Mouse (Mus musculus) cerebellum, postnatal 25 days (tissue): ENCODE data around the gene Lyrm9.

Experiments
- DNase-seq, 2 experiments: peaks; one replicate each; pipeline ENCODE4 v3.0.0; 2021; ENCODE audit warnings: mixed read lengths in 2 of 2

The Lyrm9 gene

DNA sequence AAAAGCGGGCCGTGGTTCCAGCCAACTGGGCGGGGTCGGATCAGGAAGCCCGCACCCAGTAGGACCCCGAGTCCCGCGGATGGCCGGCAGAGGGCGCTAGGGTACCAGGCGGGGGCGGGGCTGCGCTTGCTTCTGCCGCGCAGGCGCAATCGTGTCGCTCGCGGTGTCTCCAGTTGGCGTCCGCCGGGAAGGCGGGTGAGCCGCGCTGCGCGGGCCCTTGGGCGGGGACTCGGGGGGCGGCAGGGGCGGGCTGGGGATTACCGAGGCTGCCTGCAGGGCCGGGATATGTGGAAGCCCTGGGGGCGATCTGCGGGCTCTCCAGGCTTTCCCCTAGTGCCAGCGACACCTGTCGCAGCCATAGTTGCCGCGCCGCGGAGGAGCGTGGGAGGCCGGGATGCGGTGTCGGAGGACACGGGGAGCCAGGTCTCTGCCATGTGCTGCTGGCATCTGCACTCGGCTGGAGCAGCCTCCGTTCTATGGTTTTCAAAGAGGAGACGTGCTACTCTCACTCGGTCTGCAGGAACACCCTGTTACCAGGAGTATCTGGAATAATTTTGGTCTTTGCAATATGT is at the start of gene Lyrm9:
Gene Lyrm9, plus strand, starts transcription at position 143 of the 572 bp plus-strand sequence.
- DNase-seq: peak; percentile 99

DNA sequence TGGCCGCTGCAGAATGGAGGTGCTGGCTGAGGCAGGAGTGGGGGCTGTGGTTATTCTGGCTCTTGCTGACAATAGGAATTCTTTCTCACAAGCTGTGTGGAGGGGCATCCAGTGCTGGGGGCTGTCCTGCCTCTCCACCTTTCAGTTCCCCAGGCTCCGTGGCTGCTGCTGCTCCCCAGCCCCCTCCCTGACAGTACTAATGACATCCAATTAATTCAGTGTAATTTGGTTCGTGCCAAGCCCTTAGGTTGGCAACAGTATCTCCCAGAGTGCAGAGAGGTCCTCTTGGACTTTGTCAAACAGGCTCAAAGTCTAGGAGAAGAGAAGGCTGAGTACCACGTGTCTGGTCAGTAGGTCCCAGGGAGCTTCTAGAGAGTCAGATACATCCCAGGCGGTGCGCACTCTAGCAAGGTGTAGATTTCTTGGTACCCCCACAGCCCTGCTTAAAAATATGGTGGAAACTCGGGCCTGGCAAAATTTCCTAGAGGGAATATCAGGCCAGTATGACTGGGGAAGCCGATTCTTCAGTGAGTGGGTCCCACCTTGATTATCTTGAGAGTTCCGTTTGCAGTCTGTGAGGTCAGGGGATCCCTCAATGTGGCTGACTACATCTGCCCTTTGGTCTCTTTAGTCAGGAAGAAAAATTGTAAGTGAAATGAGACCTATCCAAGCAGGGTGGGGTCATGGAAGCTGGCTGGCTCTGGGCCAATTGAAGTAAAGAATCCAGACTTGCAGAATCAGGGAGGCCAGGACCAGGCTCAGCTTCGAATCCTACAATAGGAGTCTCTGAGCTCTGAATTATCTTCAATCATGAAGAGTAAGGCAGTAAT is 48.3 kb upstream of the Lyrm9 start:
- DNase-seq: no peak

DNA sequence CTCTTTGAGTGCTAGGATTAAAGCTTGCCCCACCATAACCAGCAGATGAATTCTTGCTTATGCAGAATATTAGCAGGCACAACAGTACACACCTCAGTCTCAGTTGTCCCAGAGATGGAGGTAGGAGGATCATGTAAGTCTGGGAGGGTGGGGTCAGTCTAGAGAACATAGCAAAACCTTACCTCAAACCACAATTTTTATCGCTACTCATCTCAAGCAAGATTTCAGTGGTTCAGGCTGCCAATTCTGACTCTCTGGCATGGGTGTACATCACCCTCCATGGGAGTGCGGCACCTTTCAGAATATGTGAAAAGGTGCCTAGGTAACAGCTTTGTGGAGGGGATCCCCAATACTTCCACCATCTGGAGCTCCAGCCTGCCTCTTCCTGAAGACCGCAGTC is 46.4 kb upstream of the Lyrm9 start:
- no peak for DNase-seq

DNA sequence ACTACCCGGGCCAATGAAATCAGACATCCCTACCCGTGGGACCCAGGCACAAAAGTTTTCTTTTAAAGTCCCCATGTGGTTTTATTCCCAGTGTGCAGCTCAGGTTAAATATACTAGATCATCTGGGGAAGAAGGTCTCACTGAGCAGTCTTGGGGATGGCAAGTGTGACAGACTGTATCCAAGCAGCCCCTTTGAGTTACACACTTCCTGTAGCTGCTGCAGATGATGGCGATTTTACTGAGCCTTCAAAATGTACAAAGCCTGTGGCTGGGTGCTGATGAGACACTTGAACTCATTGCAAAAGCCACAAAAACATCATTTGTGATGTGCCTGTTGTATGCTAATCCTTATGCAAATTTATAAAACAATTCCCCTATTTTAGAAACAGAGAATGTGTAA is 45.8 kb upstream of the Lyrm9 start:
- no peak for DNase-seq

DNA sequence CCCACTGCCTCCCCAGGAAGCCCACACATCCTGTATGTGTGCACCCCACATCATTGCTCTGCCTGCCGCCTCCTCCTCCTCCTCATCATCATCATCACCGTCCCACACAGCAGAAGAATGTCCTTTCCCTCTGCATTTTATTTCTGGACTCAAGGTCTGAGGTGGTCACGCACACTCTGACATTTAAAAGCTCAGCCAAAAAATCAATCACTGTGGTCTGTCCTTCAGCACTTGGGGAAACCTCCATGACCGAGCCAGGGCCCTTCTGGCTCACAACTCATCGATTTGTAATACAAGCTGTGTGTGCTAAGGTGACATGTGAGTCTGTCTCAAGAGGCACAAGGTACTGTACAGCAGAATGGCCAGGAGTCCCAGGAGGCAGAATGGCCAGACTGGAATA is 44.1 kb upstream of the Lyrm9 start:
- no peak for DNase-seq

DNA sequence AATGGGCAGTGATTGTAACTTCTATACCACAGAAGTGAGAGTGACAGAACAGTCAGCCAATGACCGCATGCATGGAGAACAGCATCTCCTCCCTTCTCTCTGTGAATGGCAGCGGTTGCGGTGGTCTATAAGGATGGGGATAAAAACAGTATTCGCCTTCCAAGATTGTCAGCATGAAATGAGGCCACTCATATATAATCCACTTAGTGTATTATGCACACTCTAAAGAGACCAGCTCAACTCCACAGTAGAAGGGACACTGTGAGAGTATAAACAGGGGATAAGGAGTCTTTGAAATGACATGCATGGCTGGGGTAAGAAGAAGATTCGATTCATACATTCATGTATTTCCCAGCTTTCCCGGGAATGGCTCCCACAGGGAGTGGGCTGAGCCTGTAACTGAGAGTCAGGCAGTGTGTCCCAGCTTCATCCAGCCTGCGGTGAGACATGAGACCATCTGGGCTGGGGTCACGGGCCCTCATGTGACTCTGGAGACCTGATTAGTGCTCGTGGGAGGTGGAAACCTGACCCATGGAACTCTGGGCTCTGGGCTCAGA is 43.5 kb upstream of the Lyrm9 start:
- no peak for DNase-seq

DNA sequence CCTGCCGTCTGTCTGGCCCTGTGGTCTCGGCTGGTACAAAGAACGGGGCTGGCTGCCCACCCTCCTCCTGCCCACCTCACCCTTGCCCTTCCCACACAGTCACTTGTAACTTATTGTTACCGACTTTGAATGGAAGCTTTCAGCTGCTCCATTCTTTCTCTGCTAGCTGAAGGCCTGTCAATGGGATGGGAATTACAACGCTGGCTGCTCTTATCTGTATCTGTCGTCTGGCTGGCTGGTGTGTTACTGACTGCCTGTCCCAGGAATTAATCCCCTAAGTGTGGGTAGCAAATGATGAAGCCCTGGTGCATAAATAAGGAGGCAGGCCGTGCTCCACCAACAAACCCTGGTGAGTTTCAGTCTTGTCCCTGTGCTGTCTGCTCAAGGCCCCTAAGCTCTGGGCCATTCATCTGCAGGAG is 40.4 kb upstream of the Lyrm9 start:
- no peak for DNase-seq

DNA sequence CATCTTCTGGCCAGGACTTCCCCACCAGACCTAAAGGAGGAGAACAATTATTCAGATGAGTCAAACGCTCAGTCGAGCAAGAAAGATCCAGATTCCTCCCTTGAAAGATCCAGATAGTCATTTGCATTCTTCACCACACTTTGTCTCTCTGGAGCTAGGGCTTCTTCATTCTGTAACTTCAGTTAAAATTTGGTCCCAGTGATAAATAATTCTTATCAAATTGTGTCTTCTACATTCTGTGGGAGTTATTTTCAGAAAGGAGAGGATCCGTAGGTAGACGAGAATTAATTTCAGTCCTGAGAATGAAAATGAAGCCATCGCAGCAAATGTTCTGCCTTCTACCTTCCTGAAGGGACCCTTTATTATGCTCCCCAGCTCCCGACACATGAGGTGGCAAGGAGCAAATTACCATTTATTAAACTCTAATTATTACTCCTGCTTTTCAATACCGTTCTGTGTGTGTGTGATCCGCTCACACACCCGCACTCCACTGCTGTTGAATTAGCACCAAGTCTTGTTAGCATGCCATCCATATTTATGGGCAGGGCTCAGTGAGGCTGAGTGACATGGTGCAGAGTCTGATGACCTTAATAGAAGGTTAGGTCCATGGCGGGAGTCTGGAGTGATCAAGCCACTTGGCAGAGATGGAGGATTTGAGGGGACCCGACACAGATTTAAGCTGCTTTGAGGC is 36.9 kb upstream of the Lyrm9 start:
- DNase-seq: no peak

DNA sequence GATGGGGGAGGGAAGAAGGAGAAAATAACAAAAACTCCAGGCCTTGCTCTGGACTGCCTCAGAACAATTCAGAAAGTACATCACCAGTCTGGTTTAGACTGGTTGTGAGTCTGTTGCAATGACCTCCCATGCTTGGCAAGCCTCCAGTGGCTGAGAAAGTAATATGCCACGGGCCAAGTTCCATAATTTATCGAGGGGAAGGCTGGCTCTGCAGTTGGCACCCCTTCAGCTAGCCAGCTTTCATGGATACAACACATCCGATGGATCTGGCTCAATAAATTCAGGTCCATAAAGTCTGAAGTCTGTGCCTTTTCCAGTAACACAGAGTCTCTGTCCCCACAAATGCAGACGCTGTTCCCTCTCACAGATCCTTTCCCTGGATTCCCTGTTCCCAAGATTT is 34.8 kb upstream of the Lyrm9 start:
- peak in 1 of 2 experiments; percentile 46 for DNase-seq

DNA sequence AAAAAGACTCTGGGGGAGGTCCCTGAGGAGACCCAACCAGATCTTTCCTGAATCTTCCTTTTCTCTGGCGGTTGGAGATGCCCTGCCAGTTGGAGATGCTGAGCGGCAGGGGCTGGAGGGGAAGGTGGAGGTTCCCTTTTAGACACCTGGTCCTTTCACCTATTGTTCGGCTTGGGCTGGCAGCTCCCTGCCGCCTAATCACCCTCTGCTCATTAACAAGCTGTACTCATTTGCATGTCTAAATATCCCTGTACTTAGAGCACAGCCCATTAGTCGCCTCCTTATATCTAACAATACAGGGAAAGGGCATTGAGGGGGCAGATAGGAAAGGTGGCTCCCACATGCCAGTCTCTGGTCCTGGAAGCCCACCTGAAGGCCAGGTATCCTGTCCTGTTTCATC is 34.3 kb upstream of the Lyrm9 start:
- no peak for DNase-seq

DNA sequence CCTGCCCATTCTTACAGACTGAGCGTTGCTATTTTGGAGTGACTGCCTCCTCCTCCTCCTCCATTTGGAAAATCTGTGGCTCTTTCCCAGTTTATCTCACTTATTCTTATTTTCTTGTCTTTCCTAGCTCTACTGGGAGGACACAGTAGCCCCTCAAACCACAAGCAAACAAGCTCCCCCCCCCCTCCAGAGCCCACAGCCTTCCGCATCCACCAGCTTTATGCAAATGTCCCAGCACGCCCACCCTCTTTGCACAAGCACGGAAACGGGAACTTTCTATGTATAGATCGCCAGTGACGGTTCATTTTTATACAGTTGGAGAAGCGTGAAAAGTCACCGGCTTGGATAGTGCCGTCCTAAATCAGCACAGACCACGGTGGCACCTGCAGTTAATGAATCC is 33.9 kb upstream of the Lyrm9 start:
- no peak for DNase-seq

DNA sequence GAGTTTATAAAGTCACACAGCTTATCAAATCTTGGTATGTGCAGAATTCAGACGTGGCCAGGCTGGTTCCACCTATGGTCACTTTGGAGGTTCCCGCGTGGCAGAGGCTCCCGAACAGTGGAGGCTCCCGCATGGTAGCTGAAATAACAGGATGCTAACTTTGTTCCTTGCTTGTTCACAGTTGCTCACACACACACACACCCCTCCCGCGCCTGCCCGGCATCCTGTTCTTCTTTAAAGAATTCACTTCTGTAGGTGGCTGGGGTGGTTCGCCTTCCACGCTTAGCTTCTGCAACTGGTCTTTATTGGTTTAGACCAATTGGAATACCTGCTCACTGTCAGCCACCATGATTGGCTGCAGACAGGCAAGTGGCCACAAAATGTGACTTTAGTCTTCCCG is 33.3 kb upstream of the Lyrm9 start:
- DNase-seq: no peak

DNA sequence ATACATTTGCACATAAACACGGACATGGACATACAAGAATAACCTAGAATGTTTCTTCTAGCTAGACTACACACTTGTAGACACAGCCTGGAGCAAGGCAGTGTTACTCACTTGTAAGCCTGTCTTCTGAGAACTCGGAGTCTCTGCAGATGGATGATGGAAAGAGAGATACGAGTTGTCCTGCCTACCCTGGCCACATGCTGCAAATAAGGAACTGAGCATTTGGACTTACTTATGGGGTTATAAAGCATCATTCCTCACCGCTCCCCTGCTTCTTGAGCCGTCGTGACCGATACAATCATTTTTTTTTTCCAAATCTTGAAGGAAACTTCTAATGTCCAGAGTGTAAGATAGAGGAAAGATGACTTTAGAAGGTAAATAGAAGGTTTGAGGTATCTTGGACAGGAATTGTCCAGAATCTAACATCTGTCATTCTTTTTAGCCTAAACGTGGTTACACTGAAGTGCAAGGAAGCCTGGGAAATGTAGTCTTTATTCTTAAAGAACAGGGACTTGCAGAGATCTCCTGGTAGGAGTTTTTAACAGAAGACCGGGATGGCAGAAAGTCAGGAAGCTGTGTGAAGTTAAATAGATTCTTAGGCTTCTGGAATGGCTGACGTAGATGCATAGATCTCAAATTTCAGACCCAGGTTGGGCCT is 30.2 kb upstream of the Lyrm9 start:
- DNase-seq: no peak

DNA sequence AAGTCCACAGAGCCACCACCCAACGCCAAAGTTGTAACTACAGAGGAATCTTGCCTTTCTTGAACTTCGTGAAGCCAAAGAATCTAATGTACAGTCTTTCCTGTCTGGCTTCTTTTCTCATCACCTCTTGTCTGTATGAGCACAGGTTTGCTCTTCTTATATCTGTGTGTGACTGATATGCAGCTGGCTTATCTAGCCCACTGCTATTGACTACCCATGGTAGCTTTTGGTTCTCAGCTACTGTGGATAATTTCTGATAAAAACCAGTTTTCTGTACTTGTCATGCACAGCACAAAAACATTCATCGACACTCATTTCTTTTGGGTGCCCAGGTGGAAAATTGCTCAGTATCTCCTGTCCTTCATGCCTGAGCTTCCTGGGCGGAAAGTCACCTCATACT is 25.3 kb upstream of the Lyrm9 start:
- DNase-seq: no peak

DNA sequence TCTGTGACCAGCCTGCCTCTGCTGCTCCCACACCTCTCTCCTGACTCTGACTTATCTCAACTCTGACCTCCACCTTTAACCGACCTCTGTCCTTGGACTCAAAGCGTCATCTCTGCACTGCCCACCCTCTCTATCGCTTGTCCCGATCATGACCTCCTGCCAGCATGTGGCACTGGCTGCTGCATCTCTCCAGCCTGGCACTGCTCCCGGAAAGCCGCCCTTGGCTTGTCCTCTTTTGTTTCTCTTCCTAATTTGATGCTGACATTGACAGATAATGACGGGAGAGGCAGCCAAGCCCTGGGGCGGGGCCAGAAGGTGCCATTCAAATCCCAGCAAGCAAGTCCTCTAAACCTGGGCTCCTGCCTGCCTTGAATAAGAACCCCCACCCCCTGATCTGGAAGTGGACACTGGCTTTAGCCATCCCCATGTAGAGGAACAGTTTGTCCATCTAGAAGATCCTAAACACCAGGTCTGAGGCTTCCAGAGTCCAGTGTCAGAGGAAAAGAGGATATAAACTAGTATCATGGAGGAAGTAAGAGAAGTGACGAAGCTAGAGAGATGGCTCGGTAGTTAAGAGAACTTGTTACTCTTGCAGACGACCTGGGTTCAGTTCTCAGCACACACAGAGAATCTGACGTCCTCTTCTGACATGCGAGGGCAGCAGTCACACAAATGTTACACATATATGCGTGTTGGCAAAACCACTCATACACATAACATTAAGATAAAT is 22.6 kb upstream of the Lyrm9 start:
- peak; percentile 46 to 73 for DNase-seq

DNA sequence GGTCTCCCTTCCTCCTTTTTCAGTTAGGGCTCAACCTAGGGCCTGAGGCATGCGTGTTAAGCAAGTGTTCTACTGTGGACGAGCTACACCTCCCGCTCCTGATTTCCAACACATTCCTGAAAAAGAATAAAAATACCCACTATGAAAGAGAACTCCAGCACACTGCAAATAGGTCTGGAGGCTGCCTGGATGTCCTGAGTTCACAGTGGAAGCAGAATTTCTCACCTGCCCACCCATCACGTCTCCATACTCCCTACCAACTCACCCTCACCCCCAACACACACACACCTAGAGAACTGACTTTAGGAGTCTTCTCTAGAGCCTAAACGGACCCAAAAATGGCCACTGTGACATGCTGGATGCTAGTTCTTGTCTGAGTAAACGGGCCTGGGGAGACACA is 21.8 kb upstream of the Lyrm9 start:
- DNase-seq: no peak

DNA sequence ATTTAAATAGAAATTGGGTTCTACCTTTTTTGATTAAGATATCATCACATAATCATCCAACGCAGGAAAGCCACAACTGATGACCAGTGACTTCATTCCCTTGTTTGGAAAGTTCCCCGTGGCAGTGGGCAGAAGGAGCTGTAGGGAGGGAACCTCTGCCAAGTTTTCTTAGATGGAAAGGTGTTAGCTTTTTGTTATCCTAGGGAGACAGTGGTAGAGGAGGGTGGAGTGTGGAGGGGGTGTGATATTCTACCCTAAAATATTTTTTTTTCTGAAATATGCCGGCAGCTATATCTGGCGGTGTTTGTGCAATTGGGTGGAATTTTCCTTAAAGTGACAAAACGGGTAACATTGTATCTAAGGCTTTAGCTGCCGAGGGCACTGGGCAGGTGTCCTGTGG is 21.2 kb upstream of the Lyrm9 start:
- DNase-seq: no peak

DNA sequence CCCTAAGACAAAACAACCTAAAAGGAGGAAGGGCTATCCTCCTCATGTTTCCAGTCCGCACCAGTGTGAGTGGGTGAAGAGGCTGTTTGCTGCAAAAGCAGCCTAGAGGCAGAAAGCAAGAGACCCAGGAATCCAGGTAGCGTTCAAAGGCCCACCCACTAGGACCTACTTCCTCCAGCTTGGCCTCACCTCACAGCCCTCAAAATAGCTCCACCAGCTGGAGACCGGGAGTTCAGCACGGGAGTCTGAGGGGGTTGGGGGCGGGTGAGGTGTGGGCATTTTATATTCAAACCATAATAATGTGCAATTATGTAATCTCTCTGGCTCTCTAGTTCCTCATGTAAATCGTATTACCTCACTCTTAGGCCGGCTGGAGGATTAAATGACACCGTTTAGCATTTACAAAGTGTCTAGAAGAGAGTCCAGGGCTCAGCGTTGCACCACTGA is 20.7 kb upstream of the Lyrm9 start:
- no peak for DNase-seq

DNA sequence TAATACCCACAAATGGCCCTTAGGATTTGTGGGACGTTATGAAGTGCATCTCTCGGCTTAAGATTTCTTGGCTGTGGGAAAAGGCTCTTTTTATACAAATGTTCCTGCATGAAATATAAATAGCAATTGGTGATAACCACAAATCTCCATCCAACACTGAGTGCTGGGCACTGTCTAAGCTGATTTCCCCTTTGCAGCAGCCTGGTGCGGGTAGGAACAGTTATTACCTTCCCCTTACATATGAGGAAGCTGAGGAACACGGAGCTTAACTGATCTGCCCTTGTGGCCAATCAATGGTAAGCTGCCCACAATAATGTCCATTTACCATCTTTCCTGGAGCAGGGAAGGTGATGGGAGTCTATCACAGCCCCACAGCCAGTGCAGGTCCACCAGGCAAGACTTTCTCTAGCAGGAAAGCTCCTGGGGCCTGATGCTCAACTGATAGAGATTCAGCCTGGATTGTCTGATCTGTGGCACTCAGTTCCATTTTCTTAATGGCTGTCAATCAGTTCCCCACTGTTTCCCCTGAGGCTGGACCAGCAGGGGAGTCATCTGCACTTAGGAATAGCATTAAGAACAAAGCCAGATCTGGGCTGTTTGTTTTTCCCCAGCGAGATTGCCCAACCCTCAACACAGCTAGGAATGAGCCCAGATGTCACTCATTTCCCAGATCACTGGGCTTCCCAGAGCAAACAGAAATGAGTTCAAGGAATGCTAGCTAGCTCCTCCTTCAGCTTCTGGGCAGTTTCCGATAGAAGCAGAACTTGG is 18.9 kb upstream of the Lyrm9 start:
- no peak for DNase-seq

DNA sequence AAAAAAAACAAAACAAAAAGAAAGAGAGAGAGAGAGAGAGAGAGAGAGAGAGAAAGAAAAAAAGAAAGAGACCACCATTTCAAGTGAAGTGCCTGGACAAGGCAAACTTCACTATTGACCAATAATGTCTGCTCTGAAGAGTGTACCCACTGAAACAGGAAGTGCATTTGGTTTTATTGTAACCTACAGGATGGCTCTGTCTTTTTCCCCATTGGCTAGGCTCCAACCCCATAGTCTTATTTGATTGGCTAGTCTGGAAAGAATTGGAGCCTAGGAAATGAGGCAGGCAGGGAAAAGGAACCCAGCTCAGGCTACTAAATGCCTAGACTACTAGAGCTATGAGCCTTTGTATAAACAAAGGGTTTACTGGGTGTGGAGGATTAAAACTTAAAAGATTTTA is 17.0 kb upstream of the Lyrm9 start:
- DNase-seq: no peak

DNA sequence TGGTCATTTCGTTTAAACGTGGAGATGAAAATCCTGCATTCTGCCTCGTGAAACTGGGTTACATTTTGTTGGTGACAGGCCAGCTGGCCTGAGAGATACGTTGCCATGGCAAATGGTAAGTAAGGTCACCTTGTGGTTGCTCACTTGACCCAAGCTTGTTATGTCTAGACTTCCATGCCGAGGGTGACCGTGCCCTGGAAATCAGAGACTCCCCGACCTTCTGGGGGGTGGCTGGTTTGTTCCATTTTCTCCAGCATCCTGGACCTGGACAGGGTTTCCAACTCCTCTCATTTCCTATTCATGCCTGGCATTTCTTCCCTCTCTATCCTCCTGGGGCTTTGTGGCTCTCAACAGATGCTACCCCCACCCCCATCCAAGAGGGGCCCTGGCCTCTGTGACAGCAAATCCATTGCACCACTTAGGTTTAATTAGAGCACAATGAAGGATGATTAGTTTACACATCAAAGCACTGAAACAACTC is 11.9 kb upstream of the Lyrm9 start:
- DNase-seq: no peak
